Mouse (Mus musculus) heart, adult 2 months (tissue): ENCODE data around the gene Gm49405. TPM values are rescaled to one million over a fixed set of nuclear protein-coding genes. Genes with fewer than 3 reads are reported as not detected.
A peak's percentile ranks its signal among the peaks of the same experiment; 100 is the strongest.

Experiments used
- DNase-seq, 2 experiments: peaks; one replicate each; pipeline ENCODE4 v3.0.0; 2021
- H3K27ac ChIP-seq: fragments of 200-600 bp; 2 replicates; pipeline ENCODE4 v1.8.1; 2022
- H3K27me3 ChIP-seq: fragments of 200-500 bp; 2 replicates; pipeline ENCODE4 v1.6.1; 2012; ENCODE audit warnings: mild to moderate bottlenecking, low read length, inconsistent platforms, mixed read lengths; ENCODE audit not compliant: control insufficient read depth, insufficient read depth
- H3K36me3 ChIP-seq: fragments of 200-500 bp; 2 replicates; pipeline ENCODE4 v1.6.1; 2012; ENCODE audit warnings: low read length, inconsistent platforms; ENCODE audit not compliant: control insufficient read depth, insufficient read depth
- H3K4me1 ChIP-seq: fragments of 200-500 bp; 2 replicates; pipeline ENCODE4 v1.6.1; 2011; ENCODE audit warnings: low read length; ENCODE audit not compliant: control insufficient read depth, insufficient read depth
- H3K4me3 ChIP-seq: fragments of 200-600 bp; 2 replicates; pipeline ENCODE4 v1.8.1; 2022
- H3K79me2 ChIP-seq: fragments of 200-500 bp; replicated peaks from 2 replicates; pipeline ENCODE4 v1.6.1; 2012; ENCODE audit warnings: mild to moderate bottlenecking, inconsistent platforms, low read length, moderate library complexity, mixed read lengths; ENCODE audit not compliant: control insufficient read depth, insufficient read depth
- H3K9ac ChIP-seq: fragments of 200-500 bp; 2 replicates; pipeline ENCODE4 v1.6.1; 2012; ENCODE audit warnings: low read depth, mild to moderate bottlenecking, control low read depth, inconsistent platforms, low read length, mixed read lengths
- CTCF ChIP-seq: fragments of 200-600 bp; IDR thresholded peaks from 2 replicates; pipeline ENCODE4 v1.8.1; 2022; ENCODE audit warnings: antibody characterized with exemption, mild to moderate bottlenecking, moderate library complexity
- EP300 ChIP-seq: fragments of 200-500 bp; IDR thresholded peaks from 2 replicates; pipeline ENCODE4 v1.6.1; 2011; ENCODE audit warnings: low read depth, low read length, control low read depth; ENCODE audit not compliant: insufficient read depth
- POLR2A ChIP-seq: fragments of 200-500 bp; IDR thresholded peaks from 2 replicates; pipeline ENCODE4 v1.6.1; 2011; ENCODE audit warnings: mild to moderate bottlenecking, low read depth, low read length, control low read depth; ENCODE audit not compliant: insufficient read depth
- WGBS: fragments of 180-500 bp; shearing (Covaris S2); methylation state at CpG from one replicate; pipeline ENCODE4 v1.1.7; 2018; 5-methylcytosine and 5-hydroxymethylcytosine counted together
- intact Hi-C: fragments of 180-260 bp; cut with DNase I; formaldehyde crosslinking; loops from one replicate; pipeline ENCODE4 v1.15.1; 2025
- polyA plus RNA-seq: library from polyadenylated mRNA; depleted of rRNA; stranded (reverse); fragments of >200 nt; gene quantifications from 2 replicates; pipeline ENCODE4 v1.2.3, GENCODE M21; 2012
- total RNA-seq, 2 experiments: library from RNA; stranded (reverse); gene quantifications; 2 replicates each; pipeline ENCODE4 v1.2.3; 2021

Gm49405 gene
- total and polyA plus RNA-seq, 3 experiments = 1.0 to 11.0 (median 1.7) TPM

DNA sequence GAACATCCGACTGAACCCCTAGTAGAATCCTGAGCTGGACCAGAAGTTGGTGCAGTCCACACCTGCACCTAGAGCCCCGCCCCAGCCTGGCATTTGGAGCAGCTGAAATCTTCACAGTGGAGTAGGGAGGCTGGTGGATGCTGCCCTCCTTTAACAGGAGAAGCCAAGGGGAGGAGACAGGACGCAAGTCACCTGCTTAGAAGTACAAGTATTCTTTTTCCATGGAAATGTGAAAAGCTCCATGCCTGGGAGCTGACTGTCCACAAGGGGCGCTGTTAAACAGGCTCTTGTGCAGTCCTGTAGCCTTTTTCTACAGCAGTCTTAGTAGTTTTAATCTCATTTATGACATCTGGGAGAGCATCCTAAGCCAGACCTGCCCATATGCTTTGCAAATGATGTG is 11.7 kb upstream of the Gm49405 start:
- H3K79me2 ChIP-seq = no peaks in the 10 kb centered on the region
- H3K4me1 ChIP-seq = peaks cover 26% of the 10 kb centered on the region
- intact Hi-C loops = loop anchor here (10.0 kb wide), 1 partner anchor 384 kb away; no protein-coding TSS in a partner anchor
- DNase-seq = no peak
- TF ChIP-seq CTCF (peak; percentile 43), POLR2A (no peak)
- H3K9ac ChIP-seq = no peak overlapping the region
- H3K27me3 ChIP-seq = no peaks in the 10 kb centered on the region
- no peak overlapping the region for H3K4me3 ChIP-seq
- WGBS = 88% methylated on average over 4 of the region's 4 CpGs
- H3K27ac ChIP-seq = no peak overlapping the region
- peaks cover 3% of the 10 kb centered on the region; the same call in 1 of the 2 replicates for H3K36me3 ChIP-seq

DNA sequence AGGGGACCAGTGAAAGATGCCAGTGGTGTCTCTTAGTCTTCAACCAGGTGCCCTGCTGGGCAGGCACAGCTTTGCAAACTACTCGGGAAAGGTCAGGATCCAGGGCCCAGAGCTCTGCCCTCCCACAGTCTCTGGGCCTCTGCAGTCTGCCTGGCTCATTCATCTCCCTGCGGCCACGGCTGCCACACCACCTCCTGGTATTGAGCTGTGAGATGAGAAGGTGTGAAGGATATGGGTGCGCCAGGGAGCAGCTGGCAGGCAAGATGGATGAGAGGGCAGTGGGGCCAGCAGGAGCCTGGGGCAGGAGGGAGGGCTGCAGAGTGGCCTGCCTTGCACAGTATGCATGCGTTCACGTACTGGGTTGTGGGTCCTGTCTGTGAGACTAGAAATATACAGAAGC is 9.6 kb upstream of the Gm49405 start:
- DNase-seq = no peak
- Histone ChIP-seq H3K27me3 (no peaks in the 10 kb centered on the region), H3K36me3 (peaks cover 3% of the 10 kb centered on the region; the same call in 1 of the 2 replicates), H3K4me3 (no peak overlapping the region), H3K9ac (no peak overlapping the region), H3K79me2 (no peaks in the 10 kb centered on the region), H3K27ac (no peak overlapping the region), H3K4me1 (peaks cover 14% of the 10 kb centered on the region)
- no peak for TF ChIP-seq POLR2A
- TF ChIP-seq CTCF = no peak
- TF ChIP-seq EP300 = no peak
- WGBS = 73% methylated on average over 6 of the region's 6 CpGs
- intact Hi-C loops = no loop called here

DNA sequence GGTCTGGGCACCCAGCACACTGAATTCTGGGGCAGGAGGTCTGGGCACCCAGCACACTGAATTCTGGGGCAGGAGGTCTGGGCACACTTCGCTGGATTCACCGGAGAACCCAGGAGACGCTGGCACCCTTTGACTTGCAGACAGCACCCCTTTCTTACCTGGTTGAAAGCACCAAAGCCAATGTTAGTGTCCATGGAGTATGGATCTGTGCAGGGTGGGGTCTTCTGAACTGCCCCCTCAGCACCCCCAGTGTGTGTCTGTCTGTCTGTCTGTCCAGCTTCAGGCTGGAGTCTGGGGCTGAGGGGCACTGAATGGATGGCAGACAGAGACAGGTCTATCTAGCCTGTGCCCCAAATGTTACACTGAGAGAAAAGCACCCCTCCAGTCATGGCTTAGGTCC is 8.9 kb upstream of the Gm49405 start:
- Histone ChIP-seq H3K36me3 (peaks cover 2% of the 10 kb centered on the region; the same call in 1 of the 2 replicates), H3K4me1 (peaks cover 8% of the 10 kb centered on the region)

DNA sequence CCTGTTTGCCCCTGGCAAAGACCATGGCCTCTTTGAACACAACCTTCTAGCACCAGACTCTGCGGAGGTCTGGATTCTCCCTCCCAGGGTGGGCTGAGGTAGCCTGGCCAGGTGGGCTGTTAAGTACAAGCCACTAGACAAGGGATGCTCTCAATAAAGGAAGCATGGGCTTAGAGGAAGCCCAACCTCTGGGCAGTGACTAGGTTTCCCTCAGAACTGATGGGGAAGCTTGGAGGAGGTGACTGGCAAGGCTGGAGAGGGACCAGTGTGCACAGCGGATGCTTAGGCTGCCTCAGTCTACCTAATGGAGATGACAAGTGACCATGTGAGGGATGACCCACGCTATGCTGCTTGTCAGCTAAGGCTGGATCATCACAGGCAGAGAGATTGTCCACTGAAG is 8.5 kb upstream of the Gm49405 start:
- H3K36me3 ChIP-seq = no peaks in the 10 kb centered on the region
- WGBS = 93% methylated on average over 3 of the region's 3 CpGs

More for the DNA sequence above, 8.9 kb upstream of the Gm49405 start:
- intact Hi-C loops = no loop called here
- DNase-seq = no peak
- Histone ChIP-seq H3K27ac (no peak overlapping the region), H3K9ac (no peak overlapping the region), H3K27me3 (no peaks in the 10 kb centered on the region), H3K4me3 (no peak overlapping the region), H3K79me2 (no peaks in the 10 kb centered on the region)
- no peak for TF ChIP-seq CTCF
- TF ChIP-seq POLR2A = no peak
- no peak for TF ChIP-seq EP300
- WGBS = 95% methylated on average over 3 of the region's 3 CpGs

DNA sequence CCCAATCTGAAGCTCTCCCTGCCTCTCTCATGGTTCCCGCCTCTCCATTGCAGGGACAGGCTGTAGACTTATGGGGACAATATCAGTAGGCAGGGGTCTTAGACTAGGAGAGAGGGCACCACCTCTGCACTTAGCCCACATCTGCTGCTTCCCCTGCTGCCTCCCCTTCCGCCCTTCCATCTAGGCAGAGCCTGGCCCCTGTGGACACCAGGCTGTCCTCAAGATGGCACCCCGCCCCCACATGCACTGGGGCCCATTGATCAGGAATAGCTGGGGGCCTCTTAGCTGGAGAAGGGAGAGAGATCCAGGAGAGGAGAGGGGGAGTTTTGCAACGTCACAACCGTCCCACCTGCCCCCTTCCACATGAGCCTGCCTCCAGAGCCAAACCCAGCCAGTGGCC is 8.0 kb upstream of the Gm49405 start, which contains the start of gene Tbx10:
Gene Tbx10, plus strand, starts transcription at position 337 of the 400 bp plus-strand sequence.
- Histone ChIP-seq H3K36me3 (no peaks in the 10 kb centered on the region), H3K4me1 (no peaks in the 10 kb centered on the region), H3K27me3 (no peaks in the 10 kb centered on the region), H3K4me3 (no peak within 1 kb of the TSS), H3K9ac (no peak within 1 kb of the TSS), H3K27ac (no peak within 1 kb of the TSS), H3K79me2 (no peaks in the 10 kb centered on the region)
- no peak for TF ChIP-seq CTCF
- TF ChIP-seq POLR2A = no peak
- no peak for TF ChIP-seq EP300
- WGBS = 62% methylated on average over 5 of the region's 5 CpGs
- DNase-seq = no peak
- intact Hi-C loops = no loop called here

More for the DNA sequence above, 8.5 kb upstream of the Gm49405 start:
- Histone ChIP-seq H3K4me3 (no peak overlapping the region), H3K4me1 (peaks cover 4% of the 10 kb centered on the region), H3K27ac (no peak overlapping the region), H3K79me2 (no peaks in the 10 kb centered on the region), H3K9ac (no peak overlapping the region), H3K27me3 (no peaks in the 10 kb centered on the region)
- no peak for DNase-seq
- intact Hi-C loops = no loop called here
- no peak for TF ChIP-seq EP300
- TF ChIP-seq CTCF = no peak
- no peak for TF ChIP-seq POLR2A

DNA sequence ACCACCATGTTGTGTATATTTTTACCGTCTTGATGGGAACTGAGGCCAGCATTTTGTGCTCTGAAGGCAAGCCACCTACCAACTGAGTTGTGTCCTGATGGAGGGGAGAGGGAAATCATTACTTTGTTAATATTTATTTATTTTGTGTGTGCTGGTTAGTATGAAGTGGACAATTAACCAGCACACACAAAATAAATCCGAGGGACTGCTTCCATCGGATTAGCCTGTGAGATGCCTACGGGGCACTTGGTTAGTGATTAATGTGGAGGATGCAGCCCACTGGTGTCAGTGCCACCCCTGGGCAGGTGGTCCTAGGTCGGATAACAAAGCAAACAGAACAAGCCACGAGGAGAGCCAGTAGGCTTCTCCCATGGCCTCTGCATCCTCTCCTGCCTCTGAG is 5.5 kb upstream of the Gm49405 start:
- intact Hi-C loops = no loop called here
- H3K36me3 ChIP-seq = no peaks in the 10 kb centered on the region
- no peak overlapping the region for H3K27ac ChIP-seq
- H3K4me1 ChIP-seq = peaks cover 2% of the 10 kb centered on the region; the same call in 1 of the 2 replicates
- H3K27me3 ChIP-seq = no peaks in the 10 kb centered on the region
- DNase-seq = no peak
- H3K79me2 ChIP-seq = no peaks in the 10 kb centered on the region
- H3K9ac ChIP-seq = no peak overlapping the region
- TF ChIP-seq CTCF = no peak
- no peak for TF ChIP-seq EP300
- TF ChIP-seq POLR2A = no peak
- WGBS = 73% methylated on average over 6 of the region's 6 CpGs
- no peak overlapping the region for H3K4me3 ChIP-seq
